Mouse (Mus musculus) midbrain, embryonic 16.5 days (tissue): ENCODE data around the gene Olfml2b. TPM values are rescaled to one million over a fixed set of nuclear protein-coding genes. Genes with fewer than 3 reads are reported as not detected.
A peak's percentile ranks its signal among the peaks of the same experiment; 100 is the strongest.

Source experiments
- ATAC-seq: fragments of 200-750 bp; cut with Nextera tagmentation; 2 replicates; pipeline ENCODE4 v1.8.0; 2017; ENCODE audit warnings: moderate TSS enrichment
- H3K27ac ChIP-seq: fragments of 300-500 bp; sonication (generic); 2 replicates; pipeline ENCODE4 v1.5.1; 2014; ENCODE audit warnings: mild to moderate bottlenecking, low read length, mixed read lengths
- H3K27me3 ChIP-seq: fragments of 300-500 bp; sonication (generic); 2 replicates; pipeline ENCODE4 v1.6.1; 2014; ENCODE audit warnings: low read depth, low read length, mixed read lengths; ENCODE audit not compliant: control insufficient read depth, insufficient read depth
- H3K36me3 ChIP-seq: fragments of 300-500 bp; sonication (generic); 2 replicates; pipeline ENCODE4 v1.6.1; 2014; ENCODE audit warnings: mild to moderate bottlenecking, low read length, moderate library complexity, mixed read lengths; ENCODE audit not compliant: control insufficient read depth, insufficient read depth
- H3K4me1 ChIP-seq: fragments of 300-500 bp; sonication (generic); 2 replicates; pipeline ENCODE4 v1.6.1; 2014; ENCODE audit warnings: mild to moderate bottlenecking, low read length, mixed read lengths; ENCODE audit not compliant: control insufficient read depth, insufficient read depth
- H3K4me2 ChIP-seq: fragments of 300-500 bp; sonication (generic); 2 replicates; pipeline ENCODE4 v1.6.1; 2014; ENCODE audit warnings: mild to moderate bottlenecking, low read length, mixed read lengths
- H3K4me3 ChIP-seq: fragments of 300-500 bp; sonication (generic); 2 replicates; pipeline ENCODE4 v1.5.1; 2014; ENCODE audit warnings: low read depth, mild to moderate bottlenecking, low read length, moderate library complexity, mixed read lengths
- H3K9ac ChIP-seq: fragments of 300-500 bp; sonication (generic); 2 replicates; pipeline ENCODE4 v1.6.1; 2014; ENCODE audit warnings: low read depth, low read length, mixed read lengths
- H3K9me3 ChIP-seq: fragments of 300-500 bp; sonication (generic); replicated peaks from 2 replicates; pipeline ENCODE4 v1.6.1; 2014; ENCODE audit warnings: mild to moderate bottlenecking, low read length, mixed read lengths; ENCODE audit not compliant: control insufficient read depth, poor library complexity, severe bottlenecking
- WGBS: fragments of 180-500 bp; shearing (Covaris S2); extraction: QIAGEN DNeasy Blood & Tissue Kit; methylation state at CpG from one replicate; pipeline ENCODE4 v1.1.7; 2014; 5-methylcytosine and 5-hydroxymethylcytosine counted together
- polyA plus RNA-seq: library from polyadenylated mRNA; unstranded; fragments of >200 nt; fragmentation: Nextera tagmentation; extraction: Ambion mirVana; gene quantifications from 2 replicates; pipeline ENCODE4 v1.2.1, GENCODE M21; 2015

Olfml2b gene
- polyA plus RNA-seq, 1 experiment from 2014 or later, result 4.2 TPM

DNA sequence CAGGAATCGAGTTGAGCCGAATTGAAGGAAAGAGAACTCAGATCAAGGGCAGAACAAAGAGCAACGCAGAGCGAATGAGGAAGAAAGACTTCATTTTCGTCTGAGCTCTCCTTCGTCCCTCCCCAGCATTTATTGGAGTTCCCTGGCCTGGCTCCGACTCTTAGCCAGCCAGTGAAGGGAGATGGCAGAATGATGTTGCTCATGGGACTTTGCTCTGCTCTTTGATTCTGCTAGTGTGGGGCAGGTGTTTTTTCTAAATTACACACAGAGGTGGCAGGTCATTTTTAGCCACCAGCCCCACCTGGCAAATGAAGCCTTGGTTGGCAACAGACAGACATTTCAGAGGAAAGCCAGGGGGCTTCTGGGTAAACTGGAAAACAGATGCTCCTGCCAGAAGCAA lies 5.4 kb upstream of the Olfml2b start:
- ATAC-seq, result no peak
- 87% methylated on average over 7 of the region's 7 CpGs for WGBS
- Histone ChIP-seq H3K27me3 (no peaks in the 10 kb centered on the region), H3K4me3 (no peak overlapping the region), H3K36me3 (no peaks in the 10 kb centered on the region), H3K9me3 (no peaks in the 10 kb centered on the region), H3K4me1 (peaks cover 2% of the 10 kb centered on the region; the same call in 1 of the 2 replicates), H3K4me2 (no peak overlapping the region), H3K27ac (no peak overlapping the region), H3K9ac (no peak overlapping the region)

DNA sequence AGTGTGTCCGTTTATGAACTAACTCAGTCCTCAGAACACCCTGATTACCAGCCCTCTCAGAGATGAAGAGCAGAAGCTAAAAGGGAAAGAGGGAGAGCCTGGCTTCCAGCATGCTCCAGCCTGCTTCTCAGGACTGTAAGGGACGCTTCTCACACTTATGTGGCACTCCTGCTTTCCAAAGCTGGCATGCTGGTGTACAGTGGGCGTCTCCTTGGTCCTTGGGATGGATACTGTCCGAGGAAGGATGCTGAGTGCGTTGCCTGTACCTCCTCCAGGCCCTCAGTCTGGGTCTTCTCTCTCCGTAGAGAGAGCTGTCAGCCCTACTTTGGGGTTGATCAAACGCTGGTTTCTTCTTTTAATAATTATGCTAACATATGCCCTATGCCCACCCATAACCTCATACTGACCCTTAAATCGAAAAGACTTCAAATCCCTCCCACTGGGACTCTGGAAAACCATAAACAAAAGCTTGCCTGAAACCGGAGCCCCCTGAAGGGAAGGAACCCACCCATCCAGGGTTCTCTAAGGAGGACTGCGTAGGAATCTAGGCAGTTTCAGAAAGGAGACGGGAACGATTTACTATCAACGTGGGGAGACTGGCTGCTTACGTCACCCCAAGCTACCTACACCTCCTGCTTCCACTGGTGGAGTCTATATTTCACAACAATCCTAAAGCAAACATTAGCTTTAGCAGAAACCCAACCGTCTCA lies 1.7 kb downstream of the Olfml2b start:
- peak overlapping the region; percentile 90; the same call in 1 of the 2 replicates for H3K4me2 ChIP-seq
- H3K27me3 ChIP-seq, result no peaks in the 10 kb centered on the region
- WGBS, result 68% methylated on average over 15 of the region's 15 CpGs
- H3K4me1 ChIP-seq, result peaks cover 14% of the 10 kb centered on the region
- H3K9ac ChIP-seq, result no peak overlapping the region
- H3K9me3 ChIP-seq, result no peaks in the 10 kb centered on the region
- H3K27ac ChIP-seq, result no peak overlapping the region
- no peaks in the 10 kb centered on the region for H3K36me3 ChIP-seq
- H3K4me3 ChIP-seq, result no peak overlapping the region
- no peak for ATAC-seq

GRCm38 (mm10) chr1:170646606-170647287 lies 2.4 kb downstream of the Olfml2b start:
- Histone ChIP-seq H3K36me3 (no peaks in the 10 kb centered on the region), H3K27ac (no peak overlapping the region), H3K9me3 (no peaks in the 10 kb centered on the region), H3K9ac (no peak overlapping the region), H3K4me2 (no peak overlapping the region), H3K4me3 (no peak overlapping the region), H3K4me1 (peaks cover 14% of the 10 kb centered on the region), H3K27me3 (no peaks in the 10 kb centered on the region)
- 78% methylated on average over 9 of the region's 9 CpGs for WGBS
- no peak for ATAC-seq

GRCm38 (mm10) chr1:170647381-170647780 lies 3.0 kb downstream of the Olfml2b start:
- no peaks in the 10 kb centered on the region for H3K27me3 ChIP-seq
- no peaks in the 10 kb centered on the region for H3K36me3 ChIP-seq
- WGBS, result 88% methylated on average over 7 of the region's 7 CpGs
- H3K27ac ChIP-seq, result no peak overlapping the region
- H3K4me3 ChIP-seq, result no peak overlapping the region
- H3K9me3 ChIP-seq, result no peaks in the 10 kb centered on the region
- H3K4me2 ChIP-seq, result no peak overlapping the region
- no peak overlapping the region for H3K9ac ChIP-seq
- no peak for ATAC-seq
- peaks cover 14% of the 10 kb centered on the region for H3K4me1 ChIP-seq

- Histone ChIP-seq H3K4me1 (peaks cover 14% of the 10 kb centered on the region), H3K36me3 (no peaks in the 10 kb centered on the region), H3K27ac (no peak overlapping the region), H3K4me2 (no peak overlapping the region), H3K9ac (no peak overlapping the region), H3K27me3 (no peaks in the 10 kb centered on the region), H3K4me3 (no peak overlapping the region), H3K9me3 (no peaks in the 10 kb centered on the region)
- 89% methylated on average over 6 of the region's 6 CpGs for WGBS
- ATAC-seq, result no peak
Observed at GRCm38 (mm10) chr1:170647971-170648514, 3.7 kb downstream of the Olfml2b start.

- Histone ChIP-seq H3K4me1 (peaks cover 7% of the 10 kb centered on the region), H3K4me2 (no peak overlapping the region), H3K27me3 (no peaks in the 10 kb centered on the region), H3K36me3 (no peaks in the 10 kb centered on the region), H3K4me3 (no peak overlapping the region), H3K9ac (no peak overlapping the region), H3K27ac (no peak overlapping the region), H3K9me3 (no peaks in the 10 kb centered on the region)
- no peak for ATAC-seq
- WGBS, result 63% methylated on average over 6 of the region's 6 CpGs
Observed at GRCm38 (mm10) chr1:170651046-170651723, 6.9 kb downstream of the Olfml2b start.

GRCm38 (mm10) chr1:170651989-170652740 lies 7.8 kb downstream of the Olfml2b start:
- no peaks in the 10 kb centered on the region for H3K27me3 ChIP-seq
- H3K4me1 ChIP-seq, result no peaks in the 10 kb centered on the region; the same call in 1 of the 2 replicates
- 72% methylated on average over 15 of the region's 15 CpGs for WGBS
- no peaks in the 10 kb centered on the region for H3K36me3 ChIP-seq
- H3K9me3 ChIP-seq, result no peaks in the 10 kb centered on the region
- no peak overlapping the region for H3K4me2 ChIP-seq
- no peak overlapping the region for H3K27ac ChIP-seq
- no peak for ATAC-seq
- no peak overlapping the region for H3K4me3 ChIP-seq
- no peak overlapping the region for H3K9ac ChIP-seq

- Histone ChIP-seq H3K4me1 (no peaks in the 10 kb centered on the region), H3K4me2 (no peak overlapping the region), H3K36me3 (no peaks in the 10 kb centered on the region), H3K27me3 (no peaks in the 10 kb centered on the region), H3K9ac (no peak overlapping the region), H3K27ac (no peak overlapping the region), H3K4me3 (no peak overlapping the region), H3K9me3 (no peaks in the 10 kb centered on the region)
- WGBS, result 51% methylated on average over 5 of the region's 5 CpGs
- ATAC-seq, result no peak
Observed at GRCm38 (mm10) chr1:170655280-170655917, 11.1 kb downstream of the Olfml2b start.
